Mouse (Mus musculus) heart, postnatal 0 days (tissue): ENCODE measurements around the gene Ppox. TPM values are rescaled to one million over a fixed set of nuclear protein-coding genes. Genes with fewer than 3 reads are reported as not detected.

Experiments used
- ATAC-seq: fragments of 200-750 bp; cut with Nextera tagmentation; 2 replicates; pipeline ENCODE4 v1.8.0; 2017; ENCODE audit warnings: low read depth, moderate number of reproducible peaks, moderate library complexity; ENCODE audit not compliant: insufficient read depth
- DNase-seq: peaks from one replicate; pipeline ENCODE4 v3.0.0-alpha.2; 2016; ENCODE audit warnings: low spot score
- H3K27ac ChIP-seq: fragments of 300-500 bp; sonication (generic); 2 replicates; pipeline ENCODE4 v1.5.1; 2014; ENCODE audit warnings: low read depth, mild to moderate bottlenecking
- H3K27me3 ChIP-seq: fragments of 300-500 bp; sonication (generic); 2 replicates; pipeline ENCODE4 v1.6.1; 2014; ENCODE audit warnings: low read length, mixed read lengths; ENCODE audit not compliant: control insufficient read depth, insufficient read depth
- H3K36me3 ChIP-seq: fragments of 300-500 bp; sonication (generic); replicated peaks from 2 replicates; pipeline ENCODE4 v1.6.1; 2014; ENCODE audit warnings: low read length, mixed read lengths; ENCODE audit not compliant: control insufficient read depth, insufficient read depth
- H3K4me1 ChIP-seq: fragments of 300-500 bp; sonication (generic); 2 replicates; pipeline ENCODE4 v1.6.1; 2014; ENCODE audit warnings: antibody characterized with exemption; ENCODE audit not compliant: control insufficient read depth, insufficient read depth
- H3K4me2 ChIP-seq: fragments of 300-500 bp; sonication (generic); 2 replicates; pipeline ENCODE4 v1.6.1; 2014; ENCODE audit warnings: low read depth, mild to moderate bottlenecking, low read length, moderate library complexity
- H3K4me3 ChIP-seq: fragments of 300-500 bp; sonication (generic); 2 replicates; pipeline ENCODE4 v1.5.1; 2014; ENCODE audit warnings: low read depth, low read length
- H3K9ac ChIP-seq: fragments of 300-500 bp; sonication (generic); replicated peaks from 2 replicates; pipeline ENCODE4 v1.6.1; 2014; ENCODE audit warnings: low read depth, low read length, mixed read lengths
- H3K9me3 ChIP-seq: fragments of 300-500 bp; sonication (generic); replicated peaks from 2 replicates; pipeline ENCODE4 v1.6.1; 2016; ENCODE audit warnings: low read length; ENCODE audit not compliant: control insufficient read depth
- CTCF ChIP-seq: IDR thresholded peaks from 2 replicates; pipeline ENCODE4 v1.5.1; 2016; ENCODE audit warnings: antibody characterized with exemption, control low read depth, low read depth
- EP300 ChIP-seq: IDR thresholded peaks from 2 replicates; pipeline ENCODE4 v1.6.1; 2016; ENCODE audit warnings: antibody characterized with exemption, low read depth
- WGBS: fragments of 180-500 bp; shearing (Covaris S2); extraction: QIAGEN DNeasy Blood & Tissue Kit; methylation state at CpG from one replicate; pipeline ENCODE4 v1.1.7; 2014; 5-methylcytosine and 5-hydroxymethylcytosine counted together
- polyA plus RNA-seq: library from polyadenylated mRNA; unstranded; fragments of >200 nt; fragmentation: Nextera tagmentation; extraction: Ambion mirVana; gene quantifications from 2 replicates; pipeline ENCODE4 v1.2.1, GENCODE M21; 2015
- total RNA-seq: library from RNA; depleted of rRNA; stranded (reverse); fragments of >200 nt; gene quantifications from 2 replicates; pipeline ENCODE4 v1.2.3, GENCODE M21; 2014; ENCODE audit warnings: low replicate concordance; rRNA removed

Gene Ppox
- total and polyA plus RNA-seq, 2 experiments from 2014 or later: 24.6 to 52.4 TPM

- TF ChIP-seq CTCF: no peak
- no peak for ATAC-seq
- 61% methylated on average over 4 of the region's 4 CpGs for WGBS
- no peak overlapping the region for H3K27ac ChIP-seq
- H3K4me1 ChIP-seq: 0 out of 2 replicates have a peak, but pooled peaks cover 6% of the 10 kb centered on the region
- no peak overlapping the region for H3K4me3 ChIP-seq
- no peak overlapping the region for H3K4me2 ChIP-seq
- H3K27me3 ChIP-seq: no peaks in the 10 kb centered on the region
- DNase-seq: no peak
- no peaks in the 10 kb centered on the region for H3K9me3 ChIP-seq
- peaks cover 33% of the 10 kb centered on the region for H3K36me3 ChIP-seq
- no peak overlapping the region for H3K9ac ChIP-seq
Measured at GRCm38 (mm10) chr1:171231844-171232243, 49.1 kb downstream of the Ppox start.

DNA sequence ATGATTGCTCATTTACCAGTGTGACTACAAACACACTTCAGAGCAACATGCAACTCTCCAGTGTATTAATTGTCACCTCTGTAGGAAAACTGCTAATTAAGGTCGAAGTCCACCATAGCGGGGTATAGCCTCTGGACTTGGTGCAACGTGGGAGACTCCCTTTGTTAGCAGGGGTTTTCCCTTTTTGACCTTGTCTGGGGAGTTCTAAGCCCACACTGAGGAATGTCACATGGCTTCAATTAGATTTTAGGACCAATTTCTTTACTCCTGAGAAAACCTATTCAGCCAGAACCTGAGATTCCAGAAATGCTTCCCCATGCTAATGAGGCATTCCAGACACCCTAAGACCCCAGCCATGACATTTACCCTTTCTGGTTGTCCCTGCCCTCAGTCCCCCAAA is 50.8 kb downstream of the Ppox start:
- Histone ChIP-seq H3K27me3 (no peaks in the 10 kb centered on the region), H3K27ac (no peak overlapping the region), H3K9me3 (no peaks in the 10 kb centered on the region), H3K9ac (no peak overlapping the region), H3K4me3 (no peak overlapping the region), H3K36me3 (peaks cover 17% of the 10 kb centered on the region), H3K4me2 (no peak overlapping the region), H3K4me1 (0 out of 2 replicates have a peak, but pooled peaks cover 1% of the 10 kb centered on the region)
- DNase-seq (no peak), ATAC-seq (no peak)
- WGBS: 91% methylated on average over 3 of the region's 3 CpGs
- no peak for TF ChIP-seq EP300
- no peak for TF ChIP-seq CTCF

- DNase-seq (no peak), ATAC-seq (no peak)
- no peak overlapping the region for H3K4me3 ChIP-seq
- 61% methylated on average over 6 of the region's 6 CpGs for WGBS
- H3K36me3 ChIP-seq: peaks cover 12% of the 10 kb centered on the region
- H3K4me1 ChIP-seq: no peaks in the 10 kb centered on the region
- no peak overlapping the region for H3K4me2 ChIP-seq
- no peak overlapping the region for H3K27ac ChIP-seq
- no peaks in the 10 kb centered on the region for H3K9me3 ChIP-seq
- no peaks in the 10 kb centered on the region for H3K27me3 ChIP-seq
- no peak overlapping the region for H3K9ac ChIP-seq
- TF ChIP-seq EP300: no peak
- TF ChIP-seq CTCF: no peak
Measured at GRCm38 (mm10) chr1:171229750-171230149, 51.2 kb downstream of the Ppox start.

DNA sequence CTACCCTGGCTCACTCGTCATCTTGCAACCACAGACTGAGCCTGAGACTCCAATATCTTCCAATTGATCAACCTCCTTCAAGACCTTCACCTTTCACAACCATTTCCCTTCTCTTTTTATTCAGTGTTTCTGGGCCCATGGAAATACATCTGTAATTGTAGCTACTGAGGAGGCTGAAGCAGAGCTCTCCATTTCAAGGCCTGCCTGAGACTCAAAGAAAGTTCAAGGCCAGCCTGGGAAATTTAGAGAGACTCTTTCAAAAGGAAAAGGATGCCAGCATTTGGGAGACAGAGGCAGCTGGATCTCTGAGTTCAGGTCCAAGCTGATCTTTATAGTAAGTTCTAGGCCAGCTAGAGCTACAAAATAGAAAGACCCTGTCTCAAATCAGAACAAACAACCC is 53.1 kb downstream of the Ppox start:
- ATAC-seq: no peak

GRCm38 (mm10) chr1:171226780-171227179 is 54.2 kb downstream of the Ppox start:
- no peak overlapping the region for H3K27ac ChIP-seq
- DNase-seq (no peak), ATAC-seq (no peak)
- H3K4me3 ChIP-seq: no peak overlapping the region
- no peaks in the 10 kb centered on the region for H3K36me3 ChIP-seq
- no peaks in the 10 kb centered on the region for H3K27me3 ChIP-seq
- no peak overlapping the region for H3K9ac ChIP-seq
- no peaks in the 10 kb centered on the region for H3K9me3 ChIP-seq
- no peak overlapping the region for H3K4me2 ChIP-seq
- H3K4me1 ChIP-seq: no peaks in the 10 kb centered on the region
- WGBS: 56% methylated on average over 4 of the region's 4 CpGs
- no peak for TF ChIP-seq CTCF
- TF ChIP-seq EP300: no peak

More for the DNA sequence above, 53.1 kb downstream of the Ppox start:
- Histone ChIP-seq H3K36me3 (no peaks in the 10 kb centered on the region), H3K27ac (no peak overlapping the region), H3K4me3 (no peak overlapping the region), H3K27me3 (no peaks in the 10 kb centered on the region), H3K4me2 (no peak overlapping the region), H3K9ac (no peak overlapping the region), H3K9me3 (no peaks in the 10 kb centered on the region), H3K4me1 (no peaks in the 10 kb centered on the region)
- WGBS: 79% methylated on average over 1 of the region's 1 CpGs
- TF ChIP-seq CTCF (no peak), EP300 (no peak)
- no peak for DNase-seq

Other genes with a start within 250 kb of the Ppox start
- 11.8 and 13.7 TPM in 2 replicates for gene Fcgr3, start 216.3 kb downstream of the Ppox start, total RNA-seq
- 8.2 and 10.8 TPM in 2 replicates for gene Fcgr3, start 216.3 kb downstream of the Ppox start, polyA plus RNA-seq
- 3.7 TPM in 1 of 2 replicates, not detected in the other for gene Cfap126, start 167.3 kb downstream of the Ppox start, total RNA-seq
- gene Cfap126, start 167.3 kb downstream of the Ppox start, polyA plus RNA-seq: 2.2 and 3.5 TPM in 2 replicates
- 875 and 891 TPM in 2 replicates for gene Sdhc, start 130.6 kb downstream of the Ppox start, total RNA-seq
- 754 and 772 TPM in 2 replicates for gene Sdhc, start 130.6 kb downstream of the Ppox start, polyA plus RNA-seq
- gene Mpz, start 130.5 kb downstream of the Ppox start, total RNA-seq: 1.6 and 2.0 TPM in 2 replicates
- 0.05 and 0.49 TPM in 2 replicates for gene Mpz, start 130.5 kb downstream of the Ppox start, polyA plus RNA-seq
- 40.2 and 48.7 TPM in 2 replicates for gene Pcp4l1, start 84.9 kb downstream of the Ppox start, total RNA-seq
- 161 and 164 TPM in 2 replicates for gene Pcp4l1, start 84.9 kb downstream of the Ppox start, polyA plus RNA-seq
- not detected in 2 replicates for gene Nr1i3, start 67.2 kb downstream of the Ppox start, total RNA-seq
- 0.27 and 0.30 TPM in 2 replicates for gene Nr1i3, start 67.2 kb downstream of the Ppox start, polyA plus RNA-seq
- gene Tomm40l, start 58.7 kb downstream of the Ppox start, total RNA-seq: 82.0 and 97.7 TPM in 2 replicates
- gene Tomm40l, start 58.7 kb downstream of the Ppox start, polyA plus RNA-seq: 56.0 and 64.6 TPM in 2 replicates
- gene Apoa2, start 56.1 kb downstream of the Ppox start, total RNA-seq: 14.5 TPM in 1 of 2 replicates, not detected in the other
- gene Apoa2, start 56.1 kb downstream of the Ppox start, polyA plus RNA-seq: 4.0 and 4.5 TPM in 2 replicates
- 22.7 and 60.5 TPM in 2 replicates for gene Fcer1g, start 46.8 kb downstream of the Ppox start, total RNA-seq
- 24.6 TPM in 2 replicates for gene Fcer1g, start 46.8 kb downstream of the Ppox start, polyA plus RNA-seq
- 4.1 and 5.5 TPM in 2 replicates for gene Adamts4, start 30.8 kb downstream of the Ppox start, total RNA-seq
- gene Adamts4, start 30.8 kb downstream of the Ppox start, polyA plus RNA-seq: 3.8 and 3.9 TPM in 2 replicates
- 962 and 1,127 TPM in 2 replicates for gene Ndufs2, start 29.8 kb downstream of the Ppox start, total RNA-seq
- 998 and 1,009 TPM in 2 replicates for gene Ndufs2, start 29.8 kb downstream of the Ppox start, polyA plus RNA-seq
- 28.9 and 55.0 TPM in 2 replicates for gene B4galt3, start 10.9 kb downstream of the Ppox start, total RNA-seq
- 32.6 and 34.3 TPM in 2 replicates for gene B4galt3, start 10.9 kb downstream of the Ppox start, polyA plus RNA-seq
- gene Usp21, start 6.8 kb upstream of the Ppox start, total RNA-seq: 20.0 and 27.3 TPM in 2 replicates
- 30.6 and 32.3 TPM in 2 replicates for gene Usp21, start 6.8 kb upstream of the Ppox start, polyA plus RNA-seq
- gene Ufc1, start 13.8 kb upstream of the Ppox start, total RNA-seq: 74.9 and 140 TPM in 2 replicates
- gene Ufc1, start 13.8 kb upstream of the Ppox start, polyA plus RNA-seq: 109 and 113 TPM in 2 replicates
- gene Dedd, start 48.0 kb upstream of the Ppox start, total RNA-seq: 20.8 and 27.1 TPM in 2 replicates
- 30.0 and 31.7 TPM in 2 replicates for gene Dedd, start 48.0 kb upstream of the Ppox start, polyA plus RNA-seq
- 39.6 and 41.5 TPM in 2 replicates for gene Nit1, start 64.5 kb upstream of the Ppox start, total RNA-seq
- gene Nit1, start 64.5 kb upstream of the Ppox start, polyA plus RNA-seq: 31.4 and 35.2 TPM in 2 replicates
- gene Pfdn2, start 64.5 kb upstream of the Ppox start, total RNA-seq: 9.3 and 9.7 TPM in 2 replicates
- gene Pfdn2, start 64.5 kb upstream of the Ppox start, polyA plus RNA-seq: 81.8 and 94.7 TPM in 2 replicates
- 0.19 and 3.2 TPM in 2 replicates for gene Klhdc9, start 79.6 kb upstream of the Ppox start, total RNA-seq
- gene Klhdc9, start 79.6 kb upstream of the Ppox start, polyA plus RNA-seq: 1.1 TPM in 2 replicates
- 2.7 TPM in 1 of 2 replicates, not detected in the other for gene Nectin4, start 88.9 kb upstream of the Ppox start, total RNA-seq
- 0.07 and 0.14 TPM in 2 replicates for gene Nectin4, start 88.9 kb upstream of the Ppox start, polyA plus RNA-seq
- 1.6 and 3.4 TPM in 2 replicates for gene Arhgap30, start 107.8 kb upstream of the Ppox start, total RNA-seq
- gene Arhgap30, start 107.8 kb upstream of the Ppox start, polyA plus RNA-seq: 0.52 and 0.79 TPM in 2 replicates
- 80.2 and 82.0 TPM in 2 replicates for gene Usf1, start 130.1 kb upstream of the Ppox start, total RNA-seq
- 47.7 and 48.8 TPM in 2 replicates for gene Usf1, start 130.1 kb upstream of the Ppox start, polyA plus RNA-seq
- gene Tstd1, start 137.7 kb upstream of the Ppox start, total RNA-seq: not detected in 2 replicates
- 1.1 and 2.5 TPM in 2 replicates for gene Tstd1, start 137.7 kb upstream of the Ppox start, polyA plus RNA-seq
- gene F11r, start 156.3 kb upstream of the Ppox start, total RNA-seq: 45.6 and 75.5 TPM in 2 replicates
- gene F11r, start 156.3 kb upstream of the Ppox start, polyA plus RNA-seq: 75.8 and 78.3 TPM in 2 replicates
- gene Alyref2, start 222.3 kb upstream of the Ppox start, total RNA-seq: 8.0 and 10.0 TPM in 2 replicates
- 13.5 and 14.6 TPM in 2 replicates for gene Alyref2, start 222.3 kb upstream of the Ppox start, polyA plus RNA-seq